Mouse (Mus musculus): ENCODE measurements around the gene Mymx.

DNA sequence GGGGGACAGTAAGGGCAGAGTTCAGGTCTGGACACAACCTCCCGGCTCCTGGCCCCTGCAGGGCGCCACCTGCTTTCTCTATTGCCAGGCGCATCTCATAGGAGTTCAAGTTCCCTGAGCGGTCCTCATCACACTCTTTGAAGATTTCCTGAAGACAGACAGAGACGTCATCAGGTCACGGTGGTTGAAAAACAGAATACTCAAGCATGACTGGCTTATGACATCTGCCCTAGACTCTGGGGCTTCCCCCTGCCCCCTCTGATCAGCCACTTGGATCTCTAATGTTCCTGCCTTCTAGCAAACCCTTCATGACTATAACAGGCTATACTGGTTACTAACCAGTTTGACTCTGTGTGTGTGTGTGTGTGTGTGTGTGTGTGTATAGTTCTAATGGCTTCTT lies 30.0 kb upstream of the Mymx start:
- no peak for TF ChIP-seq CTCF (conservative IDR thresholded peaks at IDR 0.05; ENCODE audit: low read length)
- TF ChIP-seq POU5F1 (IDR thresholded peaks at IDR 0.05; ENCODE audit: borderline replicate concordance, low read length): no peak
